Mouse (Mus musculus): Measurements from ENCODE around the gene Slc39a1.
"Not testable (repeated sequence)": the region's sequence is repeated elsewhere in the genome, so short reads cannot be mapped to it uniquely, and the experiment has no call there.

Gene Slc39a1

GRCm38 (mm10) chr3:90241669-90242358 lies 6.2 kb upstream of the Slc39a1 start:
- DNase-seq (ENCODE audit: low spot score) = no peak

DNA sequence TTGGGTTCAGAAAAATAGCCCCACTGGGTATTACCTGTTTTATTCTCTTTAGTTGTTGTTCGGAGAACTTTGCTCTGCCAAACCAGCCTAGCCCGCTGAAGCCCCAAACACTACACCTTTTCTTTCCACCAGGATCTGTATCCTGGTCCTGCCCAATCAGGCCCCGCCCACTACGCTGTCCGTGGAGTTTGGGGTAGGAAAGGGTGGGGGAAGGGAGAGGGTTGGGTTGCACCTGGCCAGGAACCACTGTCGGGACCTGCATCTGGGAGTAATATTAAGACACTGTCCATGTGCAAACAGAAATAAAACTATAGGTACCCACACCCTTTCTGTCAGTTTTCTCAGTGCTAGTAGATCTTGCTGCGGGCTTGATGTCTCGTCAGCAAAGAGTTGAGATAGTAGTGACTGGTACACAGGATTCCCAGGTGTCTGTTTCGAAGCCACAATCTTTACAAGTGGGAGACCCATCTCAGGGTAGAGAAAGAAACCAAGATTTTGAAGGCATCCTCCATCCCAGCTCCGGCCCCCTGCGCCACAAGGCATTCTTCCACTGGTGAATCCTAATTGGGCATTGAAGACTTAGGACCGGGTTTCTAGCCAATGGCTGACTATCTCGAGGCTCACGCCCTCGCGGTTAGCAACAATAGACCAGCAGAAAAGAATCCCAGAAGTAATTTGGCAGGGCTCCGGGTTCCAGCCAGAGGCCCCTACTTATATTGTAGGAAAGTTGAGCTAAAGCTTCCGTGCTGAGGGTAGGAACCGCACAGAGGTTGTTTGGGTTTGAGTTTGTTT lies 4.8 kb upstream of the Slc39a1 start, which contains the start of gene Creb3l4:
TSS of gene Creb3l4 (minus strand) at position 529 of the 792 bp plus-strand sequence.
- DNase-seq (ENCODE audit: low spot score) = peak; percentile 47

DNA sequence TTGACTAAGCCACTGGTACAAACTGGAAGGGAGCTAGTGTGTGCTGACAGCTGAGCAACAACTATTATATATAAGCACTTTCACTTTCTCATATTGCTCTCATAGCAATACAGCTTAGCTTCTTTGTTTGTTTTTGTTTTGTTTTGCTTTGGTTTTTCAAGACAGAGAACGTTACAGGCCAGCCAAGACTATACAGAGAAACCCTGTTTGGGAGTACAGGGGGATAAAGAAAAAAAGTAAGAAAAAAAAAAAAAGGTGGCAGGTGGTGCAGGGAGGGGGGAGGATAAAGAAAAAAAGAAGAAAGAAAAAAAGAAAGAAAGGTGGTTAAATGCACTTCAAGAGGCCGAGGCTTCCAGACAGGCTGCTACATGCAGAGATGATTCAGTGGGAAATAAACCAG lies 2.6 kb upstream of the Slc39a1 start:
- no peak for DNase-seq (ENCODE audit: low spot score)

GRCm38 (mm10) chr3:90247630-90247959 lies 377 bp upstream of the Slc39a1 start:
- peak; percentile 27 for DNase-seq (ENCODE audit: low spot score)

GRCm38 (mm10) chr3:90248746-90249100 lies 751 bp downstream of the Slc39a1 start:
- DNase-seq (ENCODE audit: low spot score) = peak; percentile 41

DNA sequence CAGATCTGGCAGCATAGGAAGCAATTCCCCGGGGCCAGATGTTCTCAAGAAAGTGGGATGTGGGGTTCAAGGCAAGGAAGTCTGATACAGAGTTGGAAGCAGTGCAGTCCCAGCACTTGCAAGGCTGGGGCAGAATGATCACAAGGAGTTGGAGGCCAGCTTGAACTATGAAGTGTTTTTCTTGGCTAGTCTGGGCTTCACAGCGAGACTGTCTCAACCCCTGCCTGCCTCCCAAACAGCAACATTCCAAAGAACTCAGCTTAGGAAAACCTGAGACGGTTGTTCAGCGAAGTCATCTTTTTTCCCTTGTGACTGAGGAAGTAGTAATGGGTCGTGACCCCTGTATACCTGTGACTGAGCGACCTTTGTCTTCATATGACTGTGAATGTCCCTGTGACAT lies 2.8 kb downstream of the Slc39a1 start:
- no peak for DNase-seq (ENCODE audit: low spot score)

GRCm38 (mm10) chr3:90251731-90252226 lies 3.8 kb downstream of the Slc39a1 start:
- DNase-seq (ENCODE audit: low spot score) = not testable (repeated sequence)

GRCm38 (mm10) chr3:90252659-90253058 lies 4.7 kb downstream of the Slc39a1 start:
- not testable (repeated sequence) for DNase-seq (ENCODE audit: low spot score)

DNA sequence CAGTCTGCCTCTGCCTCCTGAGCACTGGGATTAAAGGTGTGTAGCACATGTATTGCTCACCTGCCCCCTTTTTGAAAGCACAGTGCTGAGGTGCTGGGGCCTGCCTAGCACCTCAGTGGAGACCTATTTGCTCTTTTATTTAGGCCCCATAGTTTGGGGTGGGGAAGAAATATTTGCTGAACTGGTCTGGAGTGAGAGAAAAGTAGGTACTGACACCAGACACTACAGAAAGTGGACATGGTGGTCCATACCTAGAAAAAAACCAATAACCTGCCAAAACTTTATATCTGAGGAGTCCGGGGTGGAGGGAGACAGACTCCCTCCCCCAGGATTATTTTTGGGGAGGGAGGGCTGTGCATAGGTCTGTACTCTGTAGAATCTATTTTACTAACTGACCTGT lies 5.2 kb downstream of the Slc39a1 start:
- not testable (repeated sequence) for DNase-seq (ENCODE audit: low spot score)

- peak; percentile 96 for DNase-seq (ENCODE audit: low spot score)
Measured at GRCm38 (mm10) chr3:90253653-90254418, 5.9 kb downstream of the Slc39a1 start, which contains the start of gene Crtc2. Gene Crtc2 (plus strand): TSS chr3:90254163.

- DNase-seq (ENCODE audit: low spot score) = no peak
Measured at GRCm38 (mm10) chr3:90254419-90255193, 6.6 kb downstream of the Slc39a1 start.

DNA sequence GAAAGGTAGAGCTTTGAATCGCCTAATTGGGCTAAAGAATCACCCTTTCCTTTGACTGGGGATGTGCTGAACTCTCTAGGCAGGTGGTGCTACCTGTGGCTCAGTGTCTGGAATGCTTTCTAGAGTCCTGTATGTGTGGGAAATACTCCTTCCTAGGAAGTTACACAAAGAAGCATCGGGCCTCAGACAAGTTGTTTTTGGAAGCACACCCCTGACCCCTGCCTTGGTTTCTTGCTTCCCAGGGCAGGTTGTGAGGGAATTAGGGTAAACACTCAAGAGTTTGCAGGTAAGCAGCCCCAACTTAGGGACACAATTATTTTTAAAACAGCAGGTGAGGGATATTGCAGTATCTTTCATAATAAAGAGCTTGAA lies 7.2 kb downstream of the Slc39a1 start:
- DNase-seq (ENCODE audit: low spot score) = no peak

DNA sequence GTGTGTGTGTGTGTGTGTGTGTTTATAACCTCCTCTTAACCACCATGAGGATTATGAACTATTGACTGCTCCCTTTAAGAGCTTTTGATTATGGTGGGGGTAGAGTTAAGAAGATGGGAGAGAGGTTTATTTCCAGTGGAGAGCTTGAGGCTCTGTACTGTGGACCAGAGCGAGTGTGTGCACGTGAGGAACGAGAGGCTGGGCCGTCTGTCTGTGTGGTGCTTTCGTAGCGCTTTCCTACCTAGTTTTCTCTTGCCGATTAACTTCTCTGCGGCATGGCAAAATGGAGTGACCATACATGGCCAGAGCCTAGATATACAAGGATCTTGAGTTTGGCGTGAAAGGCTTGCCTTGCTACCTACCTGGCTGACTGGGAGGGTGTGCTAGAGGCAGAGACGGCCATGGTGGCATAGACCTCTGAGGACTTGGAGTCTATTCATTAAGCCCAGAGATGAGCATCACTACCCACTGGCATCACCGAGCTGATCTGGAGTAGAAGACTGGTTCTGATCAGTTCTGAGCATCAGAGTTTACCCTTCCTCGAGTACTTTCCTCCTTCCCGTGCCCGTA lies 7.9 kb downstream of the Slc39a1 start:
- no peak for DNase-seq (ENCODE audit: low spot score)

GRCm38 (mm10) chr3:90256731-90257530 lies 9.0 kb downstream of the Slc39a1 start:
- no peak for DNase-seq (ENCODE audit: low spot score)

DNA sequence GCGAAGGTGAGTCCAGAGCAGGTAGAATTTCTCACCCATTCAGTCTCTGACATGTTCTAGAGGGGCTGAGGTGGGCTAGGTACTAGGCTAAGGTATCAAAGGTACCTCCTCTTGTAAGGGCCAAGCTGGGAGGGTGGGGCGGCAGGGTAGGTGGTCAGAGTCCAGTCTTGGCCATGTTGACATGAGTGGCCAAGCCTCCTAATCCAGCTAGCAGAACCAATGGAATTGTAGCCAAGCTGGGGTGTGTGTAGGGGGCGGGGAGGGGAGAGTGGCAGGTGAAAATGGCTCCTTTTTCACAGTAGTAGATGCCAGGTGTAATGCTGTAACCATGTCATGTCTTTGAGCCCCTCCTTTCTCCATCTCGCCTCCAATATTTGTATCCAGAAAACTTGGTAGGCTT lies 10.5 kb downstream of the Slc39a1 start:
- DNase-seq (ENCODE audit: low spot score) = no peak

DNA sequence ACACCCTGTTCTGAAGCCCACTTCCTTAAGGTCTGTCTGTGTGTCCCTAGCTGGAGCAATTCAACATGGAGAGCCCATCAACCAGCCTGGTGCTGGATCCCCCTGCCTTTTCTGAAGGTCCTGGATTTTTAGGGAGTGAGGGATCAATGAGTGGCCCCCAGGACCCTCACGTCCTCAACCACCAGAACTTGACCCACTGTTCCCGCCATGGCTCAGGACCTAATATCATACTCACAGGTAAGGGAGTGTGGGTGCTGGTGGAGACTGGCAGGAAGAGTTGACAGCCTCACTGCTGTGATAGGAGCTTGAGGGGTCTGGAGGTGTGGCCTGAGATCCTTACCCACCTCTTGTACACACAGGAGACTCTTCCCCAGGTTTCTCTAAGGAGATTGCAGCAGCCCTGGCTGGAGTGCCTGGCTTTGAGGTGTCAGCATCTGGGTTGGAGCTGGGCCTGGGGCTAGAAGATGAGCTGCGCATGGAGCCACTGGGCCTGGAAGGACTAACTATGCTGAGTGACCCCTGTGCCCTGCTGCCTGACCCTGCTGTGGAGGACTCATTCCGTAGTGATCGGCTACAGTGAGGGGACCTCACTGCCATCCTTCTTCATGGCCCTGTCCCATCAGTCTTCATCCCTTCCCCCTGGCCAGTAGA lies 15.3 kb downstream of the Slc39a1 start:
- DNase-seq (ENCODE audit: low spot score) = no peak

- no peak for DNase-seq (ENCODE audit: low spot score)
Measured at GRCm38 (mm10) chr3:90264687-90265033, 16.7 kb downstream of the Slc39a1 start.

DNA sequence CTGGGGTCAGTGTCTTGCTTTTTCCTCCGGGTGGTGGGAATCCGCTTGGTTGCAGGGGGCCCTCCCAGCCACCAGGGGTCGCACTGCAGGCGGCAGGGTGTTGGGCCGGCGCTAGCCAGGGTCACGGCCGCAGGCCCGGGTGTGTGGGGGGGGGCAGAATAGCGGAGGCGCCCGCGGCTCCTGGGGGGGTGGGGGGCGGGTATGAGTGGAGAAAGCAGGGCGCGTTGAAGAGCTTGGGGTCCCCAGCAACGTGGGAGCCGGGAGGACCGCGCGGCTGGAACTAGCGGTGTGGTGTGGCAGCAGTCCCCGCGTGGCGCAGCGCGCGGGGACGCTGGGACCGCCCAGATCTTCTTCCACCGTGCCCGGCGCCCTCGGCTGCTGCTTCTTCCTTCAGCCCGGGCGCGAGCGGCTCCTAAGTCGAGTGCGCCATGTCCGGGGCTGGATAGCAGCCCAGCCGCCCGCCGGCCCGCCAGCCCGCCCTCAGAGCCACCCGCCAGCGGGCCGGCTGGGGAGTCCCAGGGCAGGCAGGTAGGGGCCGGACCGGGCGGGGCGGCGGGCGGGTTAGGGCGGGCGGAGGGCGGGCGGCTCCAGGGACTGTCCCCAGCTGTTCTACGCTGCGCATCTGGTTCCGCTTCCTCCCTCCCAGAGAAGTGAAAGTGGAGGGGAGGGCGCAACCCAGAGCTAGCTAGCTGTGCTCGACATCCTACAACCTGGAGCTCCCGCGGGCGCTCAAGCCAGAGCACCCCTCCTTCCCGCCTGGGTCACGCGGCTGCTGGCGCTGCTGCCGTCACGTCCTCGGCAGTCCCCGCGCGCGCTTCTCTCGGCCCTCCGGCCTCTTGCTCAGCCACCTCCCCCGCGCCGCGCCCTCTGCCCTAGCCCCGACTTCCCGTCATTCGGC lies 17.3 kb downstream of the Slc39a1 start, which contains the start of gene Dennd4b:
TSS of gene Dennd4b (plus strand) at position 152 of the 898 bp plus-strand sequence.
- DNase-seq (ENCODE audit: low spot score) = peak; percentile 92
